Mouse (Mus musculus): ENCODE results near the gene Fam129c. TPM values are rescaled to one million over a fixed set of nuclear protein-coding genes. Genes with fewer than 3 reads are reported as not detected.

The Fam129c gene
- total RNA-seq, 1 experiment from 2014 or later = 1.0 TPM

DNA sequence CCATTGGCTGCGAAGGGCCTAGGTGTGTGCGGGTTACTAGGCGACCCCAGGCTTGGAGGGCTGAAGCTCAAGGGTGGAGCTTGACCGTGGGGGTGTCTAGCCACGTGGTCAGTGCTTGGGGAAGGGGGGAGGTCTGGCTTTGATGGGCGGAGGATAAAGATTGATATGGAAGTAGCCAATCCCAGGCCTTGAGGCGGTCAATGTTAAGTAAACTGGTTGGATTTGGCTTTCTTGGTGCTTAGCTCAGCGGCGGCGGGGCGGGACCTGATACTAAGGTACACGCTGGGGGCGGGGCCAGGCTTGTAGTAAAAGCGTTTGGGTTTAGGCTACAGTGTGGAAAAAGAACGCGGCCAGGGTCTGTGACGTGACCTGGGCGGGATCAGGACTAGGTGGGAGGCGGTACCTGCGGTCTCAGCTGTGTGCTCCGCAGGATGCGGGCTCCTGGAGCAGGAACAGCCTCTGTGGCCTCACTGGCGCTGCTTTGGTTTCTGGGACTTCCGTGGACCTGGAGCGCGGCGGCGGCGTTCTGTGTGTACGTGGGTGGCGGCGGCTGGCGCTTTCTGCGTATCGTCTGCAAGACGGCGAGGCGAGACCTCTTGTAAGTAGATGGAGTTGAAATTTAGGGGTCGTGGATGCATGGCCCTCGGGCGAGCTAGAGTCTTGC, 27.0 kb upstream of the Fam129c start:
- ATAC-seq (replicated peaks in 1 of 2; ENCODE audit: insufficient read depth in 1 of 2, low FRiP score in 2 of 2, low TSS enrichment in 1 of 2, low read depth in 1 of 2, poor library complexity in 2 of 2, severe bottlenecking in 2 of 2) = peak; percentile 77 to 89

DNA sequence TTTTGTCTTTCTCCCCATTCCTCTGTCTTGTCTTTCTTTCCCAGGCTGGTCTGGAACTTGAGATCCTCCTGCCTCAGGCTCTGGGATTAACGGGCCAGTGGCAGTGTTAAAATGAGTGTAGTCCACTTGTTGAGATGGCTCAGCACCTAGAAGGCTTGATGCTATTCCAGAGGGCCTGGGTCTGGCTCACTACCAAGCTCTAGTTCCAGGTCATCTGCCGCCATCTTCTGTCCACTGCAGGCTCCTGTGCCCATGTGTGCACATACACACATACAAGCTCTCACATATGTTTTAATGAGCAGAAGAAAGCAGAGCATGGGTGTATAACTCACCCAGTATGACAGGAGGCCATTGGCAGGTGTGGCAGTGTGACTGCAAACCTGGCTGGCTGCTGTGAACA, 25.4 kb upstream of the Fam129c start:
- no peak for ATAC-seq (replicated peaks in 1 of 2; ENCODE audit: insufficient read depth in 1 of 2, low FRiP score in 2 of 2, low TSS enrichment in 1 of 2, low read depth in 1 of 2, poor library complexity in 2 of 2, severe bottlenecking in 2 of 2)

DNA sequence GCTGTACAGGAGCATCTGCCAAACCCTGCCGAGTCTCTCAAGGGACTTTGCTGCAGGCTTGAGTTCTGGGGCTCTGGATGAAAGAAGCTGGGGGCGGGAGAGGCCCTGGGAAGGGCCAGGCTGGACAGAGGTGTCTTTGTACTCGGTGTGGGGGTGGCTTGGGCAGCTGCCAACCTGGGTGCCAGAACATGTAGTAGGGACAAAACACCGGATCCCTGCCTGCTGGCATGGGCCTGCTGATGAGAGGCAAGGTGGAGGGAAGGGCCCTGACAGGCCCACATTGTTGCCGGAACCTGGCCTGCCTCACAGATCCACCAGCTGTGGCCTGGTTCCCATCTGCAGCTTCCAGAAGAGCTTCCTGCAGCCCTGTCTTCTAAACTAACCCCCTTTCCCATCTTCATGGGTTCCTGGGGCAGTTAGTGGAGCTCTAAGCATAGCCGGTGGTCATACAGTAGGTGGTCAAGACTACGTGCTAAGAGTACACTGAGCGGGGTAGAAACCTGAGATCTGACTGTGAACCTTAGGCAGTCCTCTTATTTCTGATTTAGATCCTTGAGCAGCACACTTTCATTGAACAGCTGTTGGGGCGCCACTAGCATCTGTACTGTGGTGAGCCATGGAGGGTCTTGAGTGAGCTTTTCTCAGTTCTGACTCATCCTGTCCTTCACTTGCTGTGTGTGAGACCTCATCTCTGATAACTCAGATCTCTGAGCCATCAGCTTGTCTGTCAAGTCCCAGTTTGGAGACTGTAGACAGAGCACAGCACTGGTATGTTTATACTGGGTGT, 24.4 kb upstream of the Fam129c start:
- ATAC-seq (replicated peaks in 1 of 2; ENCODE audit: insufficient read depth in 1 of 2, low FRiP score in 2 of 2, low TSS enrichment in 1 of 2, low read depth in 1 of 2, poor library complexity in 2 of 2, severe bottlenecking in 2 of 2) = no peak

DNA sequence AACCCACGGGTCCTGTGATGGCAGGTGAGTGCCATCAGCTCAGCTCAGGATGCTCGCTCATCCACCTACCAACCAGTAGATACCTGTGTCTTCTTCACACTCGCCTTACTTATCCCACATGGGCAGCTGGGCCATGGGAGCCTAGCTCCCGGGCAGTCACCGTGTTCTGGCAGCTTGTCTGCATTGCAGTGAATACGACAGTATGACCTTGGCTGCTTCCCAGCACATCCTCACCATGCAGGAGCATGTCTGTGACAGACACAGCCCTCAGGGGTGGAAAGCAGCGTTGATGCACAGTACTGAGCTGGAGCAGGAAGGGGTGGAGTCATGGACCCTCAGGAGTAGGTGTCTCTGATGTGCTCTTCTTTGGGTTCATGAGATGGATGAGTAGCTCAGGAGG, 23.0 kb upstream of the Fam129c start:
- ATAC-seq (replicated peaks in 1 of 2; ENCODE audit: insufficient read depth in 1 of 2, low FRiP score in 2 of 2, low TSS enrichment in 1 of 2, low read depth in 1 of 2, poor library complexity in 2 of 2, severe bottlenecking in 2 of 2) = no peak

DNA sequence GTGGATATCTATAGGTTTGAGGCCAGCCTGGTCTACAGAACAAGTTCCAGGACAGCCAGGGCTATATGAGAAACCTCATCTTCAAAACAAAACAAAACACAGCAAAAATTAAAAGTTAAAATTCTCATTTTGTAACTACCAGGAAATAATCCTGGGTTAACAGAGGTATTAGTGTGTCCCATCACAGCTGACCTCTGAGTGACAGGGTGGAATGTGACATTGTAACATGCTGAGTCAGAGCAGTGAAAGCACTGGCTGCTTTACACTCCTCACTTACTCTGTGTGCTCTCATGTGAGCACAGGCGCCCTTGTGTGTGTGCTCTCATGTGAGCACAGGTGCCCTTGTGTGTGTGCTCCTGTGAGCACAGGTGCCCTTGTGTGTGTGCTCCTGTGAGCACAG, 22.4 kb upstream of the Fam129c start:
- no peak for ATAC-seq (replicated peaks in 1 of 2; ENCODE audit: insufficient read depth in 1 of 2, low FRiP score in 2 of 2, low TSS enrichment in 1 of 2, low read depth in 1 of 2, poor library complexity in 2 of 2, severe bottlenecking in 2 of 2)

DNA sequence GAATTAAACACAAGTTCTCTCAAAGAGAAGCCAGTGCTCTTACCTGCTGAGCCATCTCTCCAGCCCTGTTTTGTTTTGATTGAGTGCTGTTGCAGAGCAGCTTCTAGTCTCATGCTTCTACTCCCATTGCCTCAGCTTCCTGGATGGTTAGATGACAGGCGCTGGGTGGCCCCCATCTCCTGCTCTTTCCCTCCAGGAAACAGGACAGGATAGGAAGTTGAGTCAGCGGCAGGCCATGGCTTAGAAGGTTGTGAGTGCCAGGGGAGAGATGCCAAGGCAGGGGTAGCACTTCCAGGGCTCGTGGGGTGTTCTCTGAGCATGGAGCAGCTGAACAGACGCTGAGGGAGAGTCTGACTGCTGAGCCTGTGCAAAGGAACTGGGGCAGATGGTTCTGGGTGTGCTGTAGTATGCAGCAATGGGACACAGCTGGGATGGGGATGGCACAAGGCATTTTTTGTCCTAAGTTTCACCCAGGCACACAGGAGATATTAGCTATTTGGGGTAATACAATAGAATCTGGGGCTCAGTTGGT, 19.5 kb upstream of the Fam129c start:
- ATAC-seq (replicated peaks in 1 of 2; ENCODE audit: insufficient read depth in 1 of 2, low FRiP score in 2 of 2, low TSS enrichment in 1 of 2, low read depth in 1 of 2, poor library complexity in 2 of 2, severe bottlenecking in 2 of 2) = no peak

DNA sequence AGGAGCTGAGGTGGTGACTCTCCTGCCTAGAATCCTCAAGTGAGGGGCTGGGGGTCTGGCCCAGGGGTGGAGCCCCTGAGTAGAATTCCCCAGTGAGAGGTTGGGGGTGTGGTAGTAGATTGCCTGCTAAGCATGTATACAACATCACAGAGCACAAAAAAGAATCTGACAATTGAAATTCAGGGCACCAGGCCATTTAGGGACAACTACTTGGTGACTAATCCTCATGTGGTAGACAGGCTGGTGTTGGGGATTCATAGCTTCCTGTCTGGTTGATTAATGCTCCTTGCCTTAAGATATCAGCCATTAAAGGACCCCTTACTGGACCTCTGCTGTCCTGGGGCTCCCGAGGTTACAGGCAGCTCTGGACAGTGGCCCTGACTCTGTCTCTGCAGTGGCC, 18.4 kb upstream of the Fam129c start:
- ATAC-seq (replicated peaks in 1 of 2; ENCODE audit: insufficient read depth in 1 of 2, low FRiP score in 2 of 2, low TSS enrichment in 1 of 2, low read depth in 1 of 2, poor library complexity in 2 of 2, severe bottlenecking in 2 of 2) = no peak

DNA sequence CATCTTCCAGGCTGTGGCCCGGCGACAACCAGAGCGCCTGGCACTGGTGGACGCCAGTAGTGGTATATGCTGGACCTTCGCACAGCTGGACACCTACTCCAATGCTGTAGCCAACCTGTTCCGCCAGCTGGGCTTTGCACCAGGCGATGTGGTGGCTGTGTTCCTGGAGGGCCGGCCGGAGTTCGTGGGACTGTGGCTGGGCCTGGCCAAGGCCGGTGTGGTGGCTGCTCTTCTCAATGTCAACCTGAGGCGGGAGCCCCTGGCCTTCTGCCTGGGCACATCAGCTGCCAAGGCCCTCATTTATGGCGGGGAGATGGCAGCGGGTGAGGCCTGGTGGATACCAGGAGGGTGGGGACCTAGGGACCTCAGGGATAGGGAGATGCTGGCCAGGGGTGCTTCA, 18.0 kb upstream of the Fam129c start:
- no peak for ATAC-seq (replicated peaks in 1 of 2; ENCODE audit: insufficient read depth in 1 of 2, low FRiP score in 2 of 2, low TSS enrichment in 1 of 2, low read depth in 1 of 2, poor library complexity in 2 of 2, severe bottlenecking in 2 of 2)

DNA sequence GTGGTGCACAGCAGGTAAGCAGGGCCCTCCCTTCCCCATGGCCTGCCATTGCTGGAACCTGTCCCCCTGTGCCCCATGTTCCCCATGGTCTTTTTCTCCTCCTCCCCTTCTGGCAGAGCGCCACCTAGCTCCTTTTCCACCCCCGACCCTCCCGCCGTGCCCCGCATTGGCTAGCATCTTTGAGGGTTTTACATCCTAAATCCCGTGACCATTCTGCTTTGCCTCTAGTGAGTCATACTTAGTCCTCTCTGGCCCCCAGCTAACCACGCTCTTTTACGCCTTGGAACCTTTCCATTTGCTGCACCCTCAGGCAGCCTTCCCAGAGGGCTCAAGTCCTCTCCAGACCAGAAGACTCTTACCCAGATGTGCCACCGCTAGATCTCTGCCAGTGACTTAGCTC, 17.2 kb upstream of the Fam129c start:
- ATAC-seq (replicated peaks in 1 of 2; ENCODE audit: insufficient read depth in 1 of 2, low FRiP score in 2 of 2, low TSS enrichment in 1 of 2, low read depth in 1 of 2, poor library complexity in 2 of 2, severe bottlenecking in 2 of 2) = no peak

DNA sequence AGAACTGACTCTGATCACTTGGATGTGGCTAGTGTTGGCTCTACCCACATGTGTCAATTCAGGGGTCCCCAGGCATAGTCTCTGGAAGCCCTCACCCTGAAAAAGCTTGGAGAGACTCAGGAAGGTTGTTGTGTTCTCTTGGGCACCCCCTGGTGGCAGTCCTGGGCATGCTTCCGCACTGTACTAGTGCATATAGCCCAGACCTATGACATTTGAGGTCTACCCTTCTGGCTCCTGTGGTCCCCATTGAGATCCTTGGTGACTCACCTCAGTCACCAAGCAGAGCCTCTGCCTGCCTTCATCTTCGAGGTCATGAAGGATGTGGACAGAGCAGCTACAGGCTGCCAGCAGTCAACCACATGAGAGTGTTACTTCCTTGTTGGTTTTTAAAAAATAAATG, 10.6 kb upstream of the Fam129c start:
- 0 out of 4 replicates have a peak, but pooled peaks of 1 of the 2 experiments have one; percentile 13 for ATAC-seq (replicated peaks in 1 of 2; ENCODE audit: insufficient read depth in 1 of 2, low FRiP score in 2 of 2, low TSS enrichment in 1 of 2, low read depth in 1 of 2, poor library complexity in 2 of 2, severe bottlenecking in 2 of 2)

DNA sequence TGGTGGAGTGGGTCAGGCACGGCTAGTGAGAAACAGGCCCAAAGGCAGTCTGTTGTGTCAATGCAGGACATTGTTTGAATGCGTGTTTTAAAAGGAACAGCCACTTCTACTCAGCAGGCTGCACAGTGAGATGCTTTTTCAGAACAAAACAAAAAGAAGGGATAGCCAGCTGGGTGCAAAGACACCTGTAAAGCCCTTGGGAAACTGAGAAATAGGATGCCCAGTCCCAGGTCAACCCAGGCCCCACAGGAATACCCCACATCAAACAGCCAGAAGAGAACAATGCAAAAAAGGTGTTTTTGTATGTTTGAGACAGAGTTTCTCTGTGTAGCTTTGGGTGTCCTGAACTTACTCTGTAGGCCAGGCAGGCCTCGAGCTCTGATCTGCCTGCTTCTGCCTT, 8.7 kb upstream of the Fam129c start:
- ATAC-seq (replicated peaks in 1 of 2; ENCODE audit: insufficient read depth in 1 of 2, low FRiP score in 2 of 2, low TSS enrichment in 1 of 2, low read depth in 1 of 2, poor library complexity in 2 of 2, severe bottlenecking in 2 of 2) = no peak

DNA sequence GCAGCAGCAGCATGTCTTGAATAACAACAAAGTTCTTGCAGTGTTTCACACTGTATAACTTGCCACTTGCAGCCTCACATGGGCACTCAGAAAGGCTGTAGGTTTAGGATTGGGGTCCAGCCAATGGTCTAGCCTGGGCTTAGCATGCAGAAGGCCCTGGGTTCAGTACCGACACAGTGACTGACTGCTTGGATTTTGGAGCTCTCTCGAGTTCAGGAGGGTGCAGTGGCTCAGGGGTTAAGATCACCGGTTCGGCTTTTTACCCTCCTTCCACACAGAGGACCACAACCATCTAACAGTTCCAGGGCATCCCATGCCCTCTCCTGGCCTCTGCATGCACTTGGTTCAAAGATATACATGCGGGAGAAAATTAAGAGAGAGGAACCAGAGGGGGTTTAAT, 6.4 kb upstream of the Fam129c start:
- no peak for ATAC-seq (replicated peaks in 1 of 2; ENCODE audit: insufficient read depth in 1 of 2, low FRiP score in 2 of 2, low TSS enrichment in 1 of 2, low read depth in 1 of 2, poor library complexity in 2 of 2, severe bottlenecking in 2 of 2)

DNA sequence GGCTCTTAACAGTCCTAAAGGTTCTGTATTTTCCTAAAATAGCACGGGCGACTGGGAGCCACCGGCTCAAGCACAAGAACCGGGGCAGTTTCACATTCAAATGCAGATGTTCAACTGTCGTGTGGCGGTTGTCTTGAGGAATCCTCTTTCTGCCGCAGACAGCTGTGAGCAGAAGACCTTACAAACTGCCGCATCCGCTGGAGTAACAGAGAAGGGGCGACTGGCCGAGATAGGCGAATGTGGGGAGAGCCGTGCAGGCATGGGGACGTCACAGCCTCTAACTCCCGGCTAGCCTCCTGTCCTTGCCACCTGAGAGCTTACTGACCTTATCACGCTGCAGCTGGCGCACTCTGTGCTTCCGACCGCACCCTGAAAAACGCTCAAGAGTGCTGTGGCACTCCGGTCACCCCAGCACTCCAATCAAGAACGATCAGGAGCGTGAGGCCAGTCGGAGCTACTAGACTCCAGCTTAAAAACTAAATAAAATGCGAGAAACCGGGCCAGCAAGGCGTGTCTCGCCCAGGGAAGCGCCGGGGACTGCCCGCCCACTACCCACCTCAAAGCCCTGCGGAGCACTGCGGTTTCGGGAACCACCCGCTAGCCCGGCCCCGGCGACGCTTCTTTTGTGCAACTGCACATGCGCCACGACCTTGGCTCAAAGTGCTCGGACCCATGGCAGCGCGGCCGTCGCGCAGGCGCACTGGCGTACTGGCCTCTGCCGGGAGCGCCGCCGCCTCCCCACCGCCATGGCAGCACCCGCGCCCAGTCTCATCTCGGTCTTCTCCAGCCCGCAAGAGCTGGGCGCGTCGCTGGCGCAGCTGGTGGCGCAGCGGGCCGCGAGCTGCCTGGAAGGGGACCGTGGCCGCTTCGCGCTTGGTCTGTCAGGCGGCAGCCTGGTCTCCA, 5.7 kb upstream of the Fam129c start, which contains the start of gene Pgls:
Gene Pgls, plus strand, starts transcription at position 706 of the 903 bp plus-strand sequence.
- peak; percentile 60 to 64 for ATAC-seq (replicated peaks in 1 of 2; ENCODE audit: insufficient read depth in 1 of 2, low FRiP score in 2 of 2, low TSS enrichment in 1 of 2, low read depth in 1 of 2, poor library complexity in 2 of 2, severe bottlenecking in 2 of 2)

DNA sequence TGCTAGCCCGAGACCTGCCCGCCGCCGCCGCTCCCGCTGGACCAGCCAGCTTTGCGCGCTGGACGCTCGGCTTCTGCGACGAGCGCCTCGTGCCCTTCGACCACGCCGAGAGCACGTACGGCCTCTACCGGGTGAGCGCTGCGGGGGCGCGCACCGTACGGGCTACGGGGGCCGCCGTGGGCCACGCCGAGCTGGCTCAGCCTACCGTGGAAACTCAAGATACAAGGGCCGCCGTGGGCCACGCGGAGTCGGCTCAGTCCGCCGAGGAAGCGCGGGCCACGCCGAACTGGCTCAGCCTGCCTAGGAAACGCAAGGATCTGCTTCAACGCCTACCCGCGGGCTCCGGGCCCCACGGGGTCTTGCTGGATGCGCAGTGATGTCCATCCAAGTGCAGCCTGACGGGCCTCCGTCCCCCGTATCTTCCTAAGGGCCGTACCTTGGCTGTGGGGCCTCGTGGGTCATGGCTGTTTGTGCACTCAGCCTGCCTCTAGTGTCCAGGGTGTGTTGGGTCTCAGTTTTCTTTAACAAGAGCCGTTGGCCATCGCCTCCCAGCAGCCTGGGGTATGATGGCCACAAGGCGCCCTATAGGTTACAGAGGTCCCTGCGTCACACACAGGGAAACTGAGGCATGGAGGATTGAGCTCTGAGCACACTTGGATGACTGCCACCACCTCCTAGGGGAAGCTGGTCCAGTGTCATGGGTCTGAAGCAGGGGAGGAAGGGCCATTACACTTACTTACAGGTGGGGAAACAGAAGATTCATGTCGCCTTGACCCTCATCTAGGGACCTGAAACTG, 4.9 kb upstream of the Fam129c start:
- no peak; a peak in 1 of 4 replicates for ATAC-seq (replicated peaks in 1 of 2; ENCODE audit: insufficient read depth in 1 of 2, low FRiP score in 2 of 2, low TSS enrichment in 1 of 2, low read depth in 1 of 2, poor library complexity in 2 of 2, severe bottlenecking in 2 of 2)

DNA sequence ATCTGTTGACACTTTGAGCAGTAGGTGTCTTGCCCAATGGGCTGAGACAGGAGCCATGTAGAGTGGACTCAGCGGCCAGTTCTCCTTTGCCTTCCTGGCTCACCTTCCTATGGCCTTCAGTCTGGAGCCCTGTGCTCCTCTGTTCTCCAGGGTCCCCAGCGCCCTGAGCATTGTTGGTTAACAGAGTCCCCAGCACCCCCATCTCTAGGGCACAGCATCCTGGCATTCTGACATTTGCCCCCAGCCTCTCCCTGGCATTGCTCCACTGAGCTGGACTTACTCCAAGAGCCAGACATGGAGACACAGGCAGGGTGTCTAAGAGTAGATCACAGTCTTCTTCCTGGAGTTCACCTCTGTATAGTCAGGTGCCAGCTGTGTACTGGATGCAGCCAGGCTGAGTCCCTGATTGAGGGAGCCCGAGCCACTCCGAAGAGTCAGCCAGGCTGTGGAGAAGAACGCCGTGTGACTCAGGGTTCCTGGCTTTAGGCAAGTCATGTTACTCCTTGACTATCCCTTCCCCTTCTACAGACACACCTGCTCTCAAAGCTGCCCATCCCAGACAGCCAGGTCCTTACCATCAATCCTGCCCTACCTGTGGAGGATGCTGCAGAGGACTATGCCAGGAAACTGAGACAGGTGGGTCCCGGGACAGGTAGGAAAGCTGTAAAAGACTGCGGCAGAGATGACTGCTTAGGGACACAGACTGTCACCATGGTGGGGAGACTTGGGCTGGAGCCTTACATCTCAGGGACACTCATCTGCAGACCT, 3.7 kb upstream of the Fam129c start:
- no peak for ATAC-seq (replicated peaks in 1 of 2; ENCODE audit: insufficient read depth in 1 of 2, low FRiP score in 2 of 2, low TSS enrichment in 1 of 2, low read depth in 1 of 2, poor library complexity in 2 of 2, severe bottlenecking in 2 of 2)

DNA sequence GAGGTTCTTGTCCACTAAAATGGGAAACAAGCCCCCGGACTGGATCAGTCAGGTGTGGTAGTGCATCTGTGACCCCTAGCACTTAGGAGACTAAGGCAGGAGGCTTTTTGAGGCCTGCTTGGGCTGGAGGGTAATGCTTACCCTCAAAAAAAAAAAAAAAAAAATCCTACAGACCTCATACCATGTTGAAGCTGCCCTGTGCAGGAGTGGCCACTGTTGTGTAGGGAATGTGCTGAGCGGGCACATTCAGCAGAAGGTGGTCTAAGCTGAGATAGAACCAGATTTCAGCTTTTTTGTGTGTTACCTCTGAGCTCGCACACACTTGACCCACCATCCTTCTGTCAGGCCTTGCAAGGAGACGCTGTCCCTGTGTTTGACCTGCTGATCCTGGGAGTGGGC, 3.1 kb upstream of the Fam129c start:
- no peak for ATAC-seq (replicated peaks in 1 of 2; ENCODE audit: insufficient read depth in 1 of 2, low FRiP score in 2 of 2, low TSS enrichment in 1 of 2, low read depth in 1 of 2, poor library complexity in 2 of 2, severe bottlenecking in 2 of 2)
